Mouse (Mus musculus) spleen, adult 18-20 months (tissue): ENCODE results near the gene Zfp385c.

Experiments used
- DNase-seq, 2 experiments: peaks; one replicate each; pipeline ENCODE4 v3.0.0; 2022; ENCODE audit warnings: mixed read lengths in 2 of 2

Gene Zfp385c

DNA sequence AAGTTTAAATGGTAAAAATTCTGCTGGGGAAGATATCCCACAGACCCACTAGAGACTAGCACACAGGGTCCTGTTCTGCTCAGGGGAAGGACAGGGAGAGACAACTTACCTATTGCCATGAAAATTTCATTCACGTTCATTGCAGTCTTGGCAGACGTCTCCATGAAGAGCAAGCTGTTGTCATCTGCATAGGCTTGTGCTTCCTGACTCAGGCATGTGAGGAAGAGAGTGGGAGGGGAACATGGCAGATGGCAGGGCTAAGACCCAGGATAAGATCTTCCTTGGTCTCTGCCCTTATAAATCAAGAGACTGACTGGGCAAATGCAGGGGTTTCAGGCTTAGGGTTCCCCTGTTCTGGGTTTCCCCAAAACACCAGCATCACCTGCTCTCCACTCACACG lies 24.4 kb upstream of the Zfp385c start:
- no peak for DNase-seq

DNA sequence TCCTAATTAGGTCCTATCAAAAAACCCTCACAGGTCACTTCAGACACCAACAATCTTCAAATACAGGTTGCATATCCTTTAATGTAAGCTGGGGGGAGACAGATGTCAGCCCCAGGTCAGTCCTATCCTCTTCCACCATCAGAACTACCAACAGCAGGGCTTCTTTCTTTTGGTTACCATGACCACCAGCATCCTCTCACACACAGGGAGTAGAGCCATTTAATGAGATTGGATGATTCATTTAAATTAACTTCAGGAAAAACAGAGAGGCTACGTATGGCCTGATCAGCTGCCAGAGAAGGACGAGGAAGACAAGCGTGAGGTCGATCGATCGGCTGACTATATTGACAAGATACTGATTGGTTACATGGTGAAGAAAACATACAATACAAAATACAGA lies 22.7 kb upstream of the Zfp385c start:
- no peak for DNase-seq

DNA sequence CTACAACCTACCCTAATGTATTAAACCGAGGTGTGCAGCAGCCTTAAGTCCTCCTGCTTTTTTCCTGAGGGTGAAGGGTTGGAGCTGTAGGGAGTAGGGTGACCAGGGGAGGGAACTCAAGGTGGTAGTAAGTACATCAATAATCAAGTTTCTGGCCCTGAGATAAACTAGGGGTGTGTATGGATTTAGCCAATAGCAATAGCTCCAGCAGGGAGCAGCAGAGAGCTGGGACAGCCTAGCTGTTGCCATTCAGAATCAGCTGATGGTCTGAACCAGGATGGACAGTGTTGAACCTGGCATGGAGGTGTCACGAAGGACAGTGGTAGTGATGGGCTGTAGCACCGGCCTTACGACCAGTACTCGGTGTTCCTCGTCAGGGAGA lies 22.3 kb upstream of the Zfp385c start:
- peak; percentile 47 to 74 for DNase-seq

DNA sequence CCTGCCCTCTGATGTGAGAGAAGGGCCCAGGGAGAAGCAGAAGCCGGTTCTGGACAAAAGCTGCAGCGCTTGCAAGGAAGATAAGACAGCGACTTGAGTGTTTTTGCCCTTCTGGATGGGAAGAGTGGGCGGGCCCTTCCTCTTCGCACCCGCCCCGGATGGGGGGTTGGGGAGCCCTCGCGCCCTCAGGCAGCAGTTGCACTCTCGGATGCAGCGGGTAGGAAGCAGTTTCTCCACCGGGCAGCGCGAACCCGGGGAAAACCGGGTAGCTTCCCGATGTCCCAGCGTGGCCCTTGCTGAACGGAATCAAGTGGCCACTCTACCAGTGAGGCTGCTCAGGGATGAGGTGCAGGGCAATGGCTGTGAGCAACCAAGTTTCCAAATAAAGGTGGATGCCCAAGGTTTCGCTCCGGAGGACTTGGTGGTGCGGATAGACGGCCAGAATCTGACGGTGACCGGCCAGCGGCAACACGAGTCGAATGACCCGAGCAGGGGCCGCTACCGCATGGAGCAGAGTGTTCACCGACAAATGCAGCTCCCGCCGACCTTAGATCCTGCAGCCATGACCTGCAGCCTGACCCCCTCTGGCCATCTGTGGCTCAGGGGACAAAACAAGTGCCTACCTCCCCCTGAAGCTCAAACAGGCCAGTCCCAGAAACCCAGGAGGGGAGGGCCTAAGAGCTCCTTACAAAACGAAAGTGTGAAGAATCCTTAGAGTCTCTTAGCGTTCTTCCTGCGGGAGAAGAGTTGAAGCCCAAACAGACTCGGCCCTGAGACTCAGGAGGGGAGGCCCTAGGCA lies 21.7 kb upstream of the Zfp385c start, which contains the start of gene Hspb9:
Gene Hspb9 (plus strand): TSS at position 116 of the 799 bp plus-strand sequence.
- peak; percentile 71 to 82 for DNase-seq

DNA sequence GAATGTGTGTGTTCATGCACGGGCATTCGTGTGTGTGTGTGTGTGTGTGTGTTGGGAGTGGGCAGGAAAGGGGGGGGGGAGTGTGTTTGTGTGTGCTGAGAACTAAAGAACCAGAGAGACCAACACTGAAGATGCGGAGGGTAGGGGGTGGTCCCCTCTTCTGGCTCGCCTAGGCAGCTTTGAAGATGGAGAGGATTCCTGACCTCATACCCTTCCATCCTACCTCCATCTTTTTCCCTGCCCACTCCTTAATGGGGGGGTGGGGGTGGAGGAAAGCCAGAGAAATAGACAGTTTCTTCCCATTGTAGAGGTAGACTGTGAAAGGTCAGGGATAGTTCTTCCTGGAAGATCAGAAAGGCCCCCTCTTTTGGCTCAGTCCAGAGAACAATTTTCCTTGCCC lies 20.9 kb upstream of the Zfp385c start:
- DNase-seq = no peak

DNA sequence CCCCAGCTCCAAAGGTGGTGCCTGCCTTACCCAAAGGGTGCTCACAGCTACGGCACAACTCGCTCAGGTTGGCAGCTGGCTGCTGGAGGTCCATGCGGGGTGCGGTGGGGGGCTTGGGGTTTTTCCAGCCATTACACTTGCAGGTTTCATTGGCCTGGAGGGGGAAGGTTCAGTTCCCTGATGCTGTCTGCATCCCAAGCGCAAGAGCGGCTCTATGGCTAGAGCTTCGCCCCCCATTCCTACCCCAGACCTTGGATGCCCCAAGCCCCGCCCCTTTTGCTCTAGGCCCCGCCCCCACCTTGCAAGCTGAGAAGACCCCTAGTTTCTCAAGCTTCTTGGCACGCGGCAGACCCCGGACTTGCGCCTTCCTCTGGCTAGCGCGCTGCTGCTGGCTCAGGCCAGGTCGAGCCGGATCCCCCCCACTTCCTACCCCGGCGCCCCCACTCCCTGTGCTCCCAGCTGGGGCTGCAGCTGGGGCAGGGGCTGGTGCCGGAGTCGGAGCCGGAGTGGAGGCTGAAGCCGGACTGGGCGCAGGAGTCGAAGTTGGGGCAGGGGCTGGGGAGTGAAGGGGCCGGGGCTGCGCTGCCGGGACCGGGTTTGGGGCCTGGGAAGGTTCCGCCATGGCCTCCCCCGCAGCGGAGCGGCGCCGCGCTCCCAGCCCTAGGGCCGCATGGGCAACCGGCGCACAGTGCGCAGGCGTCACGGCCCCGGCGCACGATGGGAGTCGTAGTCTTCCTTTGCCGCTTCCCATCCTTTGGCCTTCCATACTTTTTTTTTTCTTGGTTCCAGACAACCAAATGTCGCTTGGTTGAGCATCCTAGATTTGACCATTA lies 19.7 kb upstream of the Zfp385c start, which contains the start of gene Kat2a:
Gene Kat2a (minus strand): TSS at position 683 of the 833 bp plus-strand sequence.
- DNase-seq = peak; percentile 64 to 77

DNA sequence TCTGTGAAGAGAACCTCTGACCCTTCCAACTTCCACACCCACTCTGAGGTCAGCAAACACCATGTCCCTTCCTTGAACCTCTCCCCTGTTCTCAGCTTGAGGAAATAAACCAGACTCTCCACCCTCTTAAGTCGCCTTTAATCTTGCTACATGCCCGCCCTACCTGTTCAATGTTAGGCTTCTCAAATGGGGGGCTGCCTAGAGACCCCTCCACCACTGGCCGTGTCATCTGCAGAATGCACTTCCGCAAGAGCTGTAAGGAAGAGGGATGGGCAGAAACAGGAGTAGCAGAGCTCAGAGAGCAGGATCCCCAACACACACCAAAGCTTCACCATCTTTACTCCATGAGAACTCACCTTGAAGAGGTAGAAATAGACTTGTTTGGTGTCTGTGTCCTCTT lies 18.7 kb upstream of the Zfp385c start:
- DNase-seq = no peak

DNA sequence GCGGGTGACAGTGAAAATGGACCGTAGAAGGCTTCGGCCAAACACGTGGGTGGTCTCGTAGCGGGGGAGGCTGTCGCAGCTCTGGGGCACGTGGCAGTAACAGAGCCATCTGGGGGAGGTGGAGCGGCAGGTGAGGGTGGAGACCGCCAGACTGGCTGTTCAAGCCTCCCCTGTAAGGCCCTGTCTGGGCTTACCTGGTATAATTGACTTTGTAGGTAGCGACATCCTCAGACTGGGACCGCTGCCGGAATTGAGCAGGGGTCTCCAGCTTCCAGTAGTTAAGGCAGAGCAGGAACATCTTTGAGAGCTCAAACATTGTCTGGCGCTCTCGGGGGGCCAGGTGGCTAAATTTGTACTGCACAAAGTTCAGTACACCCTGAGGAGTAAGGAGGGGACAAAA lies 18.3 kb upstream of the Zfp385c start:
- DNase-seq = no peak

DNA sequence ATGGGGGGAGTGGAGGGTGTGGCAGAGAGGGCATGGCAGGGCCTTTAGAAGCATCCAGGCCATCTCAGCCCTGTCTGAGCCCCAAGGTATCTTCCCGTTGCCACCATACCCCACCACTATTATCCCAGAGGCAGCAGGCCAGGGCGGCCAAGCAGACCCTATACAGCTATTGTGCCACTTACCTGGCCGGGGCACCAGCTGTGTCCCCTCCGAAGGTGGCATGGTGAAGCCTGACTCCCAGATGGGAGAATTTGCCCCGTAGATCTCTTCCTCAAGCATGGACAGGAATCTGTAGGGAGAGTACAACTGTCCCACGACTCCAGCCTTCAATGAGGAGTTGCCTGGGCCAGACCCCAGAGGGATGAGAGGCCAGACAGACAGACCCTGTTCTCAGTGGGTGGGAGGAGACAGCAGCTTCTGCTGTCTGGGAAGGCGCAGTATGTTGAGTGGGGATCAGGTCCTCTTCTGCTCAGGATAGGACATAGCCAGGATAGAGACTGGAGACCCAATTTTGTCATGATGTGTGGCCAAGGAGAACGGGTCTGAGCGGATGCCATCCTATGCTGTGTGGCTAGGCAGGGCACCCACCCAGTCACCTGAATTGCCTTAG lies 17.1 kb upstream of the Zfp385c start:
- no peak for DNase-seq

DNA sequence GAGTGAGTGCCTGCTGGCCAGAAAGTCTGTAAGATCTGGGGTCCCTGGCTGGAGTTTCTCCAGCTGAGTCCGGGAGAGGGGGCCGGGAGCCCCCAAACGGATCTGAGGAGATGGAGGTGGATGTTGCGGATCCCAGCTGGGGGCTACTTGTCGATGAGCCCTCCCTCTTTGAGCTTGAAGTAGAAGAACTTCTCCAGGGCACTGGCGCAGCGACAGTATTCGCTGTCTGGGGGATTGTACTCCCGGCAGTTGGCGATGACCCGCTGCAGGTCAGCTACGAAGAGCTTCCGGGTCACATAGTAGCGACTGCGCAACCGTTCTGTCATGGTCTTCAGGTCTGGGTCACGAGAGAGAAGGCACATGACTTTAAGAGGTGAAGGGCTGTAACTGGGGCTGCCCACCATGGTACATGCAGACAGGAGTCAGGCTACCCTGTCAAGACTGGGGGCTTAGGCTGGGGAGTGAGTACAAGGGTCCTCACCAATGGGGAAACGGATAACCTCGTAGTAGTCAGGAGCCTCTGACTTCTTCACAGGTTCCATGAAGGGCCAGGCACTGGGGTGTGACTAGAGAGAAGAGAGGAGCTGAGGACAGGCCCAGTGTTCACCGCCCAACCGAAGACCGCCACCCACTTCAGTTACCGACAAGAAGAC lies 13.0 kb upstream of the Zfp385c start:
- DNase-seq = no peak

DNA sequence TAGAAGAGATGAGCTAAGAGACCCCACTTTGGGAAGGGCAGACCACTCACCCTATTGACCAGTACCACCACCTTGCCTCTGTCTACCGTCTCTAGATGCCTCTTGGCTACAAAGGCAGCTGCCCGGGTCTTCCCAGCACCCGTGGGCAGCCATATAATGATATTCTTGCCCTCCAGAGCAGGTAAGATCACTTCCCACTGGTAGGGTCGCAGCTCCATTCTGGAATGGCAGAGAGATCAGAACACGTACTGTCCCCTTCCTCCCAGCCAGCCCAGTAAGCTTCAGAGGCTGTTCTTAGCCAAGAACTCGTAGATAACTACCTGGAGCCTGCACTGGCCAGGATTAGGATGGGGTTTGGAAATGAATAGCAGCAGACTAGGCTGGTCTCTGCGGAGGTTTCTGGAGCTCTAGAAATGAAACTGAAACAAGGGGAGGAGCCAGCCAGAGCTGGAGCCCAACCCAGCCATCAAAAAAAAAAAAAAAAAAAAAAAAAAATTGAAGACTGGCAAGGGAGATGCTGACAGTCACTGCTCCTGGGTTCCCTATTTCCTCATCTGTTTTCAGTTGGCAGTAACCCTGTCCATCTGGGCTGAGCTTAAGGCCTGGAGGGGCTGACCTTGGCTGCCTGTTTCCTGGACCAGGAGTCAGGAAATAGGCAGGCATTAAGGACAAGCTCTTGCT lies 11.7 kb upstream of the Zfp385c start, which contains the start of gene Dhx58:
Gene Dhx58 (minus strand): TSS at position 421 of the 681 bp plus-strand sequence.
- no peak for DNase-seq

DNA sequence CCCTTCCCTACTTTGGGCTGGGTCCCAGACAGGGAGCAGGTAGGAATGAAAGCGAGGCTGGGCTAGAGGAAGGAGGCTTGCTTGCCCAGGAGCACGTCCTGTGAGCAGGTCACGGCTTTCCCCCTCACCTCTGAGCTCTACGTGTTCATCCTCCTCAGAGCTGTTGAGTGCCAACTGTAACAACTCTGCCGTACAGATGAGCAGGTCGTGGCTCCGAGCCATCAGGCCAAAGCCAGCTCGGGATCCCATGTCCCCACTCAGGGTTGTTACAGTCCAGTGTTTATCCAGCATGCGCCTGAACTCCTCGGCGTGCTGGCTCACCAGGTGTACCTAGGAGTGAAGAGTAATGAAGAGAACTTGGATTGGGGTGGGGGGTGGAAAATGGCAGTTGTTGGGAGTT lies 11.1 kb upstream of the Zfp385c start:
- no peak for DNase-seq

DNA sequence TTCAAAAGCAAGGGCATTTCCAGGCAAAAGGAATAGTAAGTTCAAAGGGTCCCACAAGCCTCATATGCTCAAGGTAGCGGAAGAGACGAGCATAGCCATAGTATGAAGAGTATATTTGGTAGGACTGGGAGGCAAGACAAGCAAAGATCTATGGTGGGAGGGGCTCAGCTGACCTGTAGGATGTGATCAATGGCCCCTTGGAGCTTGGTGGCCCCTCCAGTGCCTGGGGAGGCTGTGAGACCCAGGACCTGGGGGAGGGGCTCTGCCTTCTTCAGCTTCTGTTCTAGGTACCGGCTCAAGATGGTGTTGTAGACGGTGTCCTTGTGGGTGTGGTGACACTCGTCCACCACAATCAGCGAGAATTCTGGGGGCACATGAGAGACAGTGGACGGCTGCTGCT lies 10.7 kb upstream of the Zfp385c start:
- no peak for DNase-seq

DNA sequence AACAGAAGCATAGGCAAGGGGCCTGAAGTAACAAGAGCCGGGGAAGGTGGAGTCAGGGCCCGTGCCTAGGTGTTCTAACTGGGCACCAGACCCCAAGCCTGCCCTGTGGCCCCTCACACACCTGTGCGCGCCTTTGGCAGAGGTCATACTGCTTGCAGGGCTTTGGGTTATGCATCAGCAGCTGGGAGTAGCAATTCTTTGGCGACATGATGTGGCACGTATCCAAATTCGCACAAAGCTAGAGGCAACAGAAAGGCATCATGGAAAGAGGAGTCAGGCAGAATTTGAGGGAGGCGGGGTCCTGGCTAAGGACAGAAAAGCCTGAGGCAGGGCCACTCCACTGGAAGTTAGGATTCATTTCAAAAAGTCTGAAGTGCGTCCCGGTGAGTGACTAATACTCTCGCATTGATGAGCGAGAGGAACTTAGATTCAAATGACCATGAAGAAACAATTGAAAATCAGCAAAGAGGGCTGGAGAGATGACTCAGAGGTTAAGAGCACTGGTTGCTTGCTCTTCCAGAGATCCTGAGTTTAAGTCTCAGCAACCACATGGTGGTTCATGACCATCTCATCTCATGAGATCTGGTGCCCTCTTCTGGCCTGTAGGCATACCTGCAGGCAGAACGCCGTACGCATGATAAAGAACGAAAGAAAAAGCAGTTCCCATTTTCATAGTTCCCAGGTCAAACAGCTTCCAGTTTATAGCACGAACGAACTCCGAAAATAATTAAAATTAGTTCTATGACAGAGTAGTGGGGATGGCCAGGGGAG lies 10.0 kb upstream of the Zfp385c start:
- DNase-seq = peak in 1 of 2 experiments; percentile 63

DNA sequence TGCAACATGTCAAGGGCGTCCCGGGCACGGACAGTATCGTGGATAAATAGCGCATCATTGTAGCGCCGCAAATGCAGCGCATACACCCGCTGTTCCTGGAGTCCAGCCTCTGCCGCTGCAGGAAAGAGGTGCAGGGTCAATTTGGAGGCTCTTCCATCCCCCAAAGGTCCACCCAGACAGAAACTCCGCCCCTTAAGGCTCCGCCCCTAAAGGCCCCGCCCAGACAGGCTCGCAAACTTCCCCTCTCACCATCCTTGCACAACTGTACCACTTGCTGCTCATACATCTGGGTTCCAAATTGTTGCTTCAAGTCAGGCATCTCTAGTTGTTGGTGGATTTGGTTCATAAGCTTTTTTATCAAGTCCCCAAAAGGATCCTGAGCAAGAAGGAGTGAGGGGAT lies 9.0 kb upstream of the Zfp385c start:
- DNase-seq = peak; percentile 62 to 66

DNA sequence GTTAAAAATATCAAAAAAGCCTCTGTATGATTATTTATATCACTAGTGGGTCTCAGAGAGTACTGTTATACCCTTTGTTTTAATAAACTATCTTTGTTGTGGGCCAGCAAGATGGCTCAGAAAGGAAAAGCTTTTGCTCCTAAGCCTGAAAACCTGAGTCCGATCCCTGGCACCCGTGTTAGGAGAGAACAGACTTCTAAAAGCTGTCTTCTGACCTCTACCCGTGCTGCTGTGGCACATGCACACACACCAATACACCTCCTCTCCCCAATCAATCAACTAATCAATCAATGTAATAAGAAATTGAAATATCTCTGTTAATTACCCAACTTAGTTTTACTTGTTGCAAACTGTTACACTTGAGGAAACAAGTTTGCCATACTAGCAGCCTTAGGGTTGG lies 8.5 kb upstream of the Zfp385c start:
- no peak for DNase-seq

DNA sequence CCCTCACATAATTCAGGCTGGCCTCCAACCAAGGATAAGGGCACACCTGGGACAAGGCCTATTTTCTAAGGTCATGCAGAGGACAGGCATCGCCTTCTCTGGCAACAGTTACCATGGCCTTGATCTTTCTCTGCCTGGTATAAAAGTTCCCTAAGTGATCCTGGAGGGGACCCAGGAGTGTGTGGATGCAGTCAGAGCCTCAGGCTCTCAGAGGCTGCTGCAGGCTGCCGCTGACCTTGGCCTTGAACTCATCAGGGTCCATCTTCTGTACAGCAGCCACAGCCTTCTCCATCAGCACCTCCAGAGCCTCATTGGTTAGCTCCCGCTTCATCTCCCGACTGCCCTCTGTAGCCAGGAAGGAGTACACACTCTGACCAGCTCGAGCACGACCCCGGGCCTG lies 5.7 kb upstream of the Zfp385c start:
- DNase-seq = no peak

DNA sequence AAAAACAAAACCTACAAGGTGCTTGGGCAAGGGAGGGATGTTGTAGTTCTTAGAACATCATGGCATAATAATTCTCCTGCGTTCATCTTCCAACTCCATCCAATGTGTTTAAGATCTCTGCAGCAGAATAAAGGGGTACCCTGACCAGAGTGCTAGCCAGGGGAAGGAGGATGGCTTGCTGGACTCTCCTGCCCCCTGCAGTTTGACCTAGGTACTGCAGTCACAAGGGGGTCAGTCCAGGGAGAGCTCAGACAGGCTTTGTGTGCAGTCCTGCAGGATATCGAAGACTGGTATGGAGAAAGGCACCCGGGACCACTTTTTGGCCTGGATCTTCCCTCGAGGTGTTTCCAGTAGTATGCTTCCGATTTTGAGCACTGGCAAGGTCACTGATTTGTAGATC lies 2.7 kb upstream of the Zfp385c start:
- peak; percentile 55 to 80 for DNase-seq

DNA sequence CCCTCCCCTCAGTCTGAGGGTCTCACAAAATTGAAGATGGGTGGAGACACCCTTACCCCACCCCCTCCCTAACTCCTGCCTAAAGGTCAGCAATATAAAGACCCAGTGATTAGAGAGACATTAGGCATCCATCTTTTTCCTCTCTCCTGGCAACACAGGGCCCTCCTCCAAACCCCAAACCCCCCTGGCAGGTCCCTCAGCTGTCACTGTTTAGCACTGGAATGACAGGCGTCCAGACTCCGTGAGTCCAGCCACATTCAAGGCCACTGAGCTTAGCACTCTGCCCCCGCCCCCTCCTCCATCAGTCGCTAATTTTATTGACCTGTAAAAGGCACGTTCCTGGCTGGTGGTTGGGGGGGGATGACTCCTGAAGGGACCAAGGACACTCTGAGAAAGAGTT lies 899 bp upstream of the Zfp385c start:
- no peak for DNase-seq

DNA sequence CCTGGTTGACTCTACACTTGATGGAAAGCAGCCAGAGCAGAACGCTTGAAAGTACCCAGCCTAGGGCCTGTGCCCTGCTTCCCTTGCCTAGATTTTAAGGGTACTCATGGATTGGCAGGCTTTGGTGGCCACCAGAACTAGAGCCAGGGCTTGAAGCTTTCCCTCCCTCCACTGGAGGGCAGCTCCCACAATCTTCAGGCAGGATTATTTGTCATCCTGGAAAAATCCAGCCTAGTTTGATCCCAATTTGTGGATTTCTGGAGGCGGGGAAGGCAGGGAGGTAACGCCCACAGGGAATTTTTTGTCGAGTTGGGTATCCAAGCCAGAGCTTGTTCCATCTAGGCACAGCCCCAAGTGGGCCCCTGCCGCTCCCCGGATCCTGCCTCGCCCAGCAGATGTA lies 1.9 kb downstream of the Zfp385c start:
- DNase-seq = no peak

DNA sequence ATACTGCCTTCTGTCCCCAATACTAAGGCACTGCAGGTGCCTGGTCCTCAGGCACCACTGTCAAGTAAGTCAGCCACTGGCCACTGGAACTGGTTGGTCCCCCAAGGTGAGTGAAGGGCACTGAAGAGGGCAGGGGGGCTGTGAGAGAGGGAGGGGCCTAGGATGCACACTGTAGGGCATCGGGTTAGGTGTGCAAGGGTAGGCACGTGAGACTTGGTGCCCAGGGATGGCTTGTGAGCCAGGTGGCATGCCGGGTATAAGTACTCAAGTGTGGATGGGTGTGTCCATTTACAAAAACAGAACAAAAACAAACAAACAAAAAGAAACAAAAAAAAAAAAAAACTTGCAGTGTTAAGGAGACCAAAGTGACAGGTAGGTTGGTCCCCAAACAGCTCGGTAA lies 3.8 kb downstream of the Zfp385c start:
- DNase-seq = no peak

DNA sequence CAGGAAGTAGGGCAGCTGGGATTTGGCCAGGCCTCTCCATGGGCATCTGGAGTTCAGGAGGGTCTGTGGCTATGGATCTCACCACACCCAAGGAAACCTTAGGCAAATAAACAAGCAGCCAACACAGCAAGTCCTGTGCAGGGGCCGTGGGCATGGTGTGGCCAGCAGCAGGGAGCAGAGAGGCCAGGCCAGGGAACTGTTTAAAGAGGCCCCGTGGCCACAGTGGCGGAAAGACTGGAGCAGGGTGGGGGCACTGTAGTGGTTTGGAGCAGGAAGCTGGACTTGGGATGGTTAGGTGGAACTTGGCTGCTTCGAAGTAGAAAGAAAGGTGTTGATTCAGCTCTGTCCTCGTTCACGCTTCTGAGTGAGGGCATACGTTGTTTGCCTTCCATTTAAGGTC lies 5.0 kb downstream of the Zfp385c start:
- DNase-seq = no peak
